Mouse (Mus musculus) adrenal gland, adult (tissue): ENCODE measurements around the gene Zmynd12.

ENCODE experiments used
- DNase-seq, 2 experiments: peaks; one replicate each; pipeline ENCODE4 v3.0.0; 2022 to 2023; ENCODE audit warnings: low spot score in 1 of 2; ENCODE audit not compliant: inconsistent age in 2 of 2

The Zmynd12 gene

GRCm38 (mm10) chr4:119422294-119422964 lies at the start of gene Zmynd12, which contains the start of gene Ppcs:
Gene Zmynd12, plus strand, starts transcription at chr4:119422814.
Gene Ppcs, minus strand, starts transcription at chr4:119422420.
- peak; percentile 95 to 98 for DNase-seq

- DNase-seq: no peak
These were observed 41.0 kb upstream of the Zmynd12 start for GRCm38 (mm10) chr4:119381471-119382190.

DNA sequence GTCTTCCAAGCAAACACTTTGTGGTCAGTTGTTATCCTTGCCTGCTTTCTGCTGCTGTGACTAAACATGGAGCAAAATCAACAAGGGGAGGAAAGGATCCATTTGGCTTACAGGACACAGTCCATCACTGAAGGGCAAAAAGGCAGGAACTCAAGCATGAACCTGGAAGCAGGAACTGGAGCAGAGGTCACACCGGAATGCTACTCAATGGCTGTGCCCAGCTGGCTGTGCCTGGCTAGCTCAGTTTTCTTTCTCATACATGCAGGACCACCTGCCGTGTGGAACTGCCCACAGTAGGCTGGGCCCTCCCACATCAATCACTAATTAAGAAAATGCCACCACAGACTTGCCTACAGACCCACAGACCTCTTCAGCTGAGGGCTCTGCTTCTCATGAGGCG lies 33.4 kb upstream of the Zmynd12 start:
- DNase-seq: no peak

GRCm38 (mm10) chr4:119390369-119390768 lies 32.2 kb upstream of the Zmynd12 start:
- peak; percentile 27 to 56 for DNase-seq

DNA sequence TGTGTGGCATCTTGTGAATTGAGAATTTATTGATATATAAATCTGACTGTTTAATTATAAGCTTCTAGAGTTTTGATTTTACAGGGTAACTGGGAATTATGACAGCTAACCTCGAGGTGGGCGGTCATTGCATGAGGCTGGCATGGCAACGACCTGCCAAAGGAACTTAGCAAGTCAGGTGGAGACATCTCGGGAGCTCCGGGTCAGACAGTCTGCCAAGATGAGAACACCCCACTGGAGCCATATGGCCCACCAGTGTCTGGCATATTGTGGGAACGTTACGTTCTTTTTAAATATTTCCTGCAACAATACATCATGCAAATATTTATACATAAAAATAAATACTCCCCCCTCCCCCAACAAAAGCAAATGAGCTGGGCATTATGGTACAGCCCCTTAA lies 23.9 kb upstream of the Zmynd12 start:
- no peak for DNase-seq

GRCm38 (mm10) chr4:119400896-119401295 lies 21.7 kb upstream of the Zmynd12 start:
- no peak for DNase-seq

DNA sequence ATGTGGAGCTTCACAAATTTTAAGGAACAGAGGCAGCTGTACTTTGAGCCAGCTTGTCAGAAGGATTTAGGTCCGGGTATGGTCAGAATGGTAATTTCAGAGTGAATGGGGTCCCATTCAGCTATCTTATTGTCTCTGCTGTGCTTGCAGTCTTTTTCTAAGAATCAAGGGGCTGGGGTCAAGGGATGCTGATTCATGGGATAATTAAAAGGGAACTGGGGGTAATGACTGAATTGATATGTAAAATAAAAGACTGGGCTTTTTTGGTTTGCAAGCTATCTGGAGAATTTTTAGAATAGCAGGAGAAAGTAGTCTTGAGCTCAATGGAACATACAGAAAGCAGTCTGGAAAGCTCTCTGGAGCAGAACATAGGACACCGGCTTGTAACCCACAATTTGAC lies 19.2 kb upstream of the Zmynd12 start:
- DNase-seq: no peak

- DNase-seq: no peak
These were observed 10.6 kb upstream of the Zmynd12 start for GRCm38 (mm10) chr4:119411877-119412650.

DNA sequence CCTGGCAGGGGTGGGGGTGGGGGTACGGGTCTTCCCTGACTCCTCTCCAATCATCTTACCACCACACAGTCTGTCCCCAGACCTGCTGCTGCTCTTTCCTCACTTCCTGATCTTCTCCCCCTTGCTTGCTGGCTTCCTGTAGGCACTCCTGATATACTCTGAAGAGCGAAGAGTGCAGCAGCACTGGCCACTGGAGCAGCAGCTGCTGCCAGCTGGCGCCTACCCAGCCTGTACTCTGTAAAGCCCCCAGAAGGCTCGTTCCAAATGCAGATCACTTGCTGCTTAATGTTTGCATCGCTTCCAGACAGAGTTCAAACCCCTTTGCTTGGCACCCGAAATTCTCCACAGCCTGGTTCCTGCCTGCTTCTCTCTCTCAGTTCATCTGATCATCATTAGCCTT lies 9.8 kb upstream of the Zmynd12 start:
- DNase-seq: no peak

DNA sequence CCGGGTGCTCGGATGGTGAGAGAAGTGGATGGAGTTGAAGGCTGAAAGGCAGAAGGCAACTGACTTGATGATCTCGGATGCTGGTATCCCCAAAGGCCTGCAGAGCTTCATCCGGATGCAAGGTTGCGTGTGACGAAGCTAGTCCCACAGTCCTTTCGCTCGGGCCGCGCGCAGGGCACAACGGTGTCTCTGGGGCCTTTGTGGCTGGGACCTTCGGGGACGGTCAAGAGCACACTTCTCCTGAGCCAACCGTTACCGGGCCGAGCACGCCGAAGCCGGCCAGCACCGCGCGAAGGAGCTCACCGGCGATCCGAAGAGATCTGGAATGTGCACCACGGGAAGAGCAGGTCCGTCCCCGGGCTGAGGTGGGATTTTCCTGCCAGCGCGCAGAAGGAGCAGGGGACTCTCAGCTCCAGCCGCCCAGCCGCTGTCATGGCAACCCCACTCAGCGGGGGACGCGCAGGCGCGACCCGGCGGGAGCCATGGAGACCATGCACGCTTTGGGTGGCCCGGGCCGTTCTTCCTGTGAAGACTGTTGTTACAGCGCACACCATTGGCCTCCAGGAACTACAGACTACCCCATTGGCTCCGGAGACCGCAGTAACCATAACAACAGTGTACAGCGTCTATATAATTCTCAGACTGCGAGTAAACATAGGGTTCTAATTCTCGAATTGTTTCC lies 7.4 kb upstream of the Zmynd12 start, which contains the start of gene Ccdc30:
Gene Ccdc30 (minus strand): TSS at position 450 of the 682 bp plus-strand sequence.
- peak; percentile 96 to 97 for DNase-seq

DNA sequence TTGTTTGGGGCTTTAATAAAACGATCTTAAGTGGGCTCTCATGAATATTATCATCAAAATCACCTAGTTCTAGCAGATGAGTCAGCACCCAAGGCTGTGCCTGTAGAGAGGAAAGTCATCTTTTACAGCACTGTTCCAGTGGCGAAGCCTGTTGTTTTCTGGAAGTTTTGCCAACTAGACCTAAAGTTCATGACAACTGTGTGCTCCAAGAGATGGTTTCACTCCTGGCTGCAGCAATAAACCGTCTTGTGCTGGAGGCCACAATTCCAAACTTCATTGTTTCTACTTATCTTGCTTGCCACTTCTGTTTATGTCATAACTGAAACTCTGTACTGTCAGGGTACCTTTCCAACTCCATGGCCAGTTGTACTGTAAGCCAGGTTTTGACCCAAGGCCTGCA lies 5.3 kb upstream of the Zmynd12 start:
- peak; percentile 57 to 80 for DNase-seq

- peak in 1 of 2 experiments; percentile 43 for DNase-seq
These were observed 4.7 kb upstream of the Zmynd12 start for GRCm38 (mm10) chr4:119417894-119418293.

- DNase-seq: peak; percentile 71 to 81
These were observed 1.4 kb upstream of the Zmynd12 start for GRCm38 (mm10) chr4:119421191-119421590.

DNA sequence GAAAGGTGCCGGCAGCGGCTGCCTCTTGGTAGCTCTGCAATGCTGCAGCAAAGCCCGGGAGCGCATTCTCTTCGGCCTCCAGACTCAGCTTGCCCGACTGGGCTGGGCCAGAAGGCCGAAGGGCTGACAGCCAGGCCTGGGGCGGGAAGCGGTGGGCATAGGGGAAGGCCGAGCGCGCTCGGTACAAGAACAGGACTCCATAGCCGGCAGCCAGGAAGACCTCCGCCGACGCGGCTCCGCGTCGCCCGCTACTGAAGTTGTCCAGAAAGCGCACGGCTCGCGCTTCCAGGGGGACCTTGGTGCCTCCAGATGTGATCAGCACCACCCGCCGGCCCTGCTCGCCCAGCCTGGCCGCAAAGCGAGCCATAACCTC lies 707 bp upstream of the Zmynd12 start:
- no peak for DNase-seq

DNA sequence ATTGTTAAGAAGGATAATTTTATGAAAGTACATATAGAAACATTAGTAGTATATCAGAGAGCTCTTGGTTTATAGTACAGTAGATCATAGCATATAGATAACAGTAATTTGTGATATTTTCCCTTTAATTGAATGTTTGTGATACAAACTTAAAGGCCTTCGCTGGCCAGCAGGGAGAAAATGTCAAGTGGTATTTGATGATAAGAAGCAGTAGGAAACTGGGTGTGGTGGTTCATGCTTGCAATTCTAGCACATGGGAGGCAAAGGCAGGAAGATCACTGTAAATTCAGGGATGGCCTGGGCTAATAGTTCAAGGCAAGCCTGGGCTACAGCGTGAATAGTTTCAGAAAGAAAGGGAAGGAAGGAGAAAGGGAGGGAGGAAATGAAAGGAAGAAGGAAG lies 2.5 kb downstream of the Zmynd12 start:
- DNase-seq: peak in 1 of 2 experiments; percentile 30

DNA sequence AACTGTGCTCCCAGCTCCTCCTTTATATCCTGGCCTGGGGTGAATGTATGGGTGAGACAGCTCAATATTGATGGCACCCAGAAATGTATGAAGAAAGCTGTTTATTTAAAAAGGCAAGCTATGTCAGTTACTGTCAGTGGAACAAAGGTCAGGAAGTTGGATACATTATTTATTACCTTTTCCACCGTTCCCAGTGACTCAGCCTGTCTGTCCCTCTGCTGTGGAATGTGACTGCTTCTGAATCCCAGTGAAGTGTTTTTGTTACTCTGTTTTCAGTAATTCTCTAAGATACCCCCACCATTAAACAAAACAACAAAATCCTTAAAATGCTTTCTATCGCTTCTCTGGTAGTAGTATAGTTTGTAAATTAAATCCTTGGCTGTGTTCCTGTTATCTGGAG lies 3.0 kb downstream of the Zmynd12 start:
- peak; percentile 40 to 80 for DNase-seq

DNA sequence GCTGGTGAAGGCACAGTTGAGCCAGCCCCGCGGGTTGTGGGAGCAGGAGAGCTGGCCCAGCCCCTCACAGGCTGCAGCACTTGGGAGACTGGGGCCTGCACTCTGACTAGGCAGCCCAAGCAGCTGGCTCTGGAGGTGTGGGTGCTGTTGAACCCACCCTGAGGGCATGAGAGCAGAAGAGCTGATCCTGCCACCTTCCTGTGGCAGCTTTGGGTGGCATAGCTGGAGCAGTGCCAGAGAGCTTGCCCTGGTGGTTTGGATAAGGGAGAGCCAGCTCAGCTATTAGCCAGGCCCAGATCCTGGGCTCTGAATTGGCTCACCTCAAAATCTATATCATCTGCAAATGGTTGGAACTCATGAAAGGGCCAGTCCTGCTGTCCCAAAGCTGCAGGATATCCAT lies 5.1 kb downstream of the Zmynd12 start:
- DNase-seq: peak; percentile 56 to 70

- DNase-seq: peak; percentile 58 to 77
These were observed 8.1 kb downstream of the Zmynd12 start for GRCm38 (mm10) chr4:119430678-119431077.

GRCm38 (mm10) chr4:119437936-119438335 lies 15.3 kb downstream of the Zmynd12 start:
- no peak for DNase-seq

- DNase-seq: no peak
These were observed 19.2 kb downstream of the Zmynd12 start for GRCm38 (mm10) chr4:119441836-119442235.

DNA sequence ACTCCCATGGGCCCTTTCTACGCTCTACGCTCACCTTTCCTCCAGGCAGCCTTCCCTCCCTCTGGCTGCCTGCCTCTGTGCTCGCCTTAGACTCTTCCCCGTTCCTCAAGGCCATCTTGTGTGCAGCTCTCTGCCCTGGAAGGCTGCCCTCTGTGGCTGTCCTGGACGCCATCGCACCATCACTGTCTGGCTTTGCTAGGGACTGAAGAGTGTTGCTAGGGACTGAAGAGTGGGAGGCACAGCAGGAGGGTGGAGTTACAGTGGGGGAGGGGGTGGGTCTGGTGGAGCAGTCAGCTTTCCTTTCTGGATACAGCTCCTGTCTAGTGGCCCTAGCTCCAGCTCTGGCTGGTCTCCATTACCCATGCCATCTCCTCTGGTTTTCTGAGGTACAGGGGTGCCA lies 19.9 kb downstream of the Zmynd12 start:
- DNase-seq: peak; percentile 57 to 66
